Mouse (Mus musculus) MEL-GATA-1-ER (cell line): ENCODE data around the gene Actl7a.

Source experiments
- DNase-seq: peaks from one replicate; pipeline ENCODE4 v3.0.0-alpha.2; 2012; ENCODE audit warnings: low read depth; ENCODE audit errors: extremely low read depth

Actl7a gene

DNA sequence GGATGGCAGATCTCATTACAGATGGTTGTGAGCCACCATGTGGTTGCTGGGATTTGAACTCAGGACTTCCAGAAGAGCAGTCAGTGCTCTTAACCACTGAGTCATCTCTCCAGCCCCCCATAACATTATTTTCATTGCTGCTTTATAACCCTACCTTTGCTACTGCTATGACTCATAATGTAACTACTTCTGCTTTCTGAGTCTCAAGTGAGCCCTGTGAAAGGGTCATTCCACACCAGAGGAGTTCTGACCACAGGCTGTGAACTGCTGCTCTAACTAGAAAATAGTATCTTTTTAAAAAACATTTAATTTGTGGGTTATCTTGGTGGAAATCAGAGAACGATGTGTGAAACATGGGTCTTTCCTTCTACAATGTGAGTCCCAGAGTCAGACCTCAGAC lies 14.5 kb downstream of the Actl7a start:
- DNase-seq, result no peak

DNA sequence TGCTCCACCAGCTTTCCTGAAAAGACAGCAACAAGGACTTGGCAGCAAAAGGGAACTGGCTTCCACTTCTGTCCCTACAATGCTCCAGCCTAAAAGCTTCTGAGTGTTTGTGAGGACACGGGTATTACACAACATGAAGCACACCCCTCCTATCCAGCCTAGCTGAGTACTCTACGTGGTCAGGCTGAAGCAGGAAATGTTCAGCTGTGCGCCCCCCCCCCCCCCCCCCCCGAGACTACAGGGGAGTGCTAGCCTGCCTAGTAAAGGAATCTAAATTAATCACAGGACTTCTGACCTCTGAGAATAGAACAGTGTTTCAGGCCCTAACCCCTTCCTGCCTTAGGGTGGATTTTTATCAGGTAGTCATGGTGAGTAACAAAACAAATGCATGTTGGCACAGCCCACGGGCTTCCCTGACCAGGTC lies 24.7 kb downstream of the Actl7a start:
- DNase-seq, result no peak

DNA sequence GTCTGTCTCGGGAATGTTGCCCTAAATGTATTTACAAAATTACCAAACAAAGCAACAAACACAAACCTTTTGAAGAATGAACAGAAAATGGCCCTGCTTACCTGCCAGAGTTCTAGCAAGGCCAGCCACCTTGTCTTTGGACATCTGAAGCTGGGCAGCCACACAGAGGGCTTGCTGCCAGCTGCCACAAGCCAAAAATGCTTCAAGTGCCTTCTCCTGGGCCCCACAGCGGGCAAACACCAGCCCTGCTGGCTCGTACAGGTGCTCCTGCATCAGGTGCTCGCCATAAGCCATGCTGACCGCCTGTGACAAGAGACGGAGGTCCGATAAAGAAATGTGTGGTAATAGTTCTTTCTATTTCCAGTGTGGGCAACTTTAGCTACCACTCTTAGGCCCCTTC lies 25.7 kb downstream of the Actl7a start:
- DNase-seq, result no peak

DNA sequence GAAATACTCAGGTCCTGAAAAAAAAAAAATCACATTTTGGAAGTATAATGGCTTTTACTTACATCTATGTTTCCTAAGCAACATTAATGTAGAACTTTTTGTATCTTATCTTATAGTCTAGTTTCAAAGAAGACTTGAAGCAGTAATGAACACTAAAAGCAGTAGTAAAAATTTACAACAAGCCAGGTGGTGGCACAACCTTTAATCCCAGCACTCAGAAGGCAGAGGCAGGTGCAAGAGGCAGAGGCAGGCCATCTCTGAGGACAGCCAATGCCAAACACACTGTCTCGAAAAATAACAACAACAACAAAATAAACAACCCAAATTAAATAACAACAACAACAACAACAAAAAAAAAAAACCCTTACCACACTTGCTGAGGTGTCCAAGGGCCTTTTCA lies 27.9 kb downstream of the Actl7a start:
- no peak for DNase-seq

DNA sequence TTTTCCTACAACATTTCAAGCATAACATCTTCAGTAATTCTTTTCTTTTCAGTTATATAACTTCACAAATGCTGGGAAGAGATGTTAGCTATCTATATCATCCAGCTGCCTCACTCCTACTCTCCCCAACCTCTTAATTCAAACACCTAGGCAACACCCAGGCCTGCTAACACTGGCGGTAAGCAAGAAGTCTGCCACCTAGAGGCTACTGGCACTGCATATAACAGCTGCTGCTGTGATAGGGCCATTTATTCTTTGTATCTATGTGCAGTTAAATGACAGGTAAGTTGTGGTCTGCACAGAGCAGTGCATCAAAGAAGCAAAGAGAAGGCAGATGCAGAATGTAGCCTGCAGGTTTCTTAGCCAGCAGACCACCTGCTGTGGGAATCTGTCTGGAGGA lies 48.2 kb downstream of the Actl7a start:
- peak; percentile 7 for DNase-seq
